ENCODE assay signal across 46 mouse cellular contexts in genomic region chr11:62955776-62956175, GRCm38 (mm10). TPM values are rescaled to one million over a fixed set of nuclear protein-coding genes. Genes with fewer than 3 reads are reported as not detected.
"Had no signal": no experiment of that assay in that cellular context is flagged by ENCODE, and none has a peak within 500 bp of the region (broad histone marks: within the 10 kb centered on the region; RNA-seq: fewer than 3 reads in every experiment).

No protein-coding gene starts in this region.

- DNase-seq: heart, postnatal 10 days; heart, postnatal 14 days; heart, postnatal 36 days; heart, postnatal 4 days; kidney, adult 11 months; kidney, adult 18-20 months; kidney, adult 2 months; kidney, adult 8-10 months; kidney, adult 9 months; kidney, postnatal 10 days; kidney, postnatal 14 days; kidney, postnatal 25 days; kidney, postnatal 36 days; kidney, postnatal 4 days; layer of hippocampus, adult 9-11 months; layer of hippocampus, postnatal 36 days had no signal

- H3K36me3 ChIP-seq: heart, embryonic 12.5 days; heart, embryonic 13.5 days; heart, embryonic 15.5 days; hindbrain, embryonic 10.5 days; hindbrain, embryonic 12.5 days; hindbrain, embryonic 13.5 days; hindbrain, embryonic 15.5 days; intestine, embryonic 15.5 days; kidney, embryonic 15.5 days had no signal

- H3K27ac ChIP-seq: heart, embryonic 13.5 days; heart, embryonic 15.5 days; hindbrain, embryonic 10.5 days; hindbrain, embryonic 12.5 days; hindbrain, embryonic 13.5 days; hindbrain, embryonic 14.5 days; hindbrain, embryonic 15.5 days; hindbrain, postnatal 0 days; intestine, embryonic 15.5 days; kidney, embryonic 15.5 days; kidney, postnatal 0 days; layer of hippocampus, adult 2 months; left cerebral cortex, adult 2 months had no signal

- H3K9me3 ChIP-seq: heart, embryonic 15.5 days; hindbrain, embryonic 13.5 days; hindbrain, embryonic 15.5 days; intestine, embryonic 15.5 days had no signal

- ATAC-seq: hindbrain, embryonic 16.5 days; hindbrain, postnatal 0 days; inflammation-experienced regulatory T-cells, adult 6 months; intestine, embryonic 15.5 days; intestine, embryonic 16.5 days; intestine, postnatal 0 days had no signal

- H3K4me3 ChIP-seq: heart, embryonic 12.5 days; heart, embryonic 13.5 days; heart, embryonic 15.5 days; hindbrain, embryonic 10.5 days; hindbrain, embryonic 12.5 days; hindbrain, embryonic 13.5 days; hindbrain, embryonic 15.5 days; intestine, embryonic 15.5 days; kidney, embryonic 15.5 days; layer of hippocampus, adult 2 months; left cerebral cortex, adult 2 months had no signal

- H3K4me1 ChIP-seq: heart, embryonic 12.5 days; heart, embryonic 13.5 days; heart, embryonic 15.5 days; hindbrain, embryonic 10.5 days; hindbrain, embryonic 12.5 days; hindbrain, embryonic 13.5 days; hindbrain, embryonic 15.5 days; intestine, embryonic 15.5 days; kidney, embryonic 15.5 days had no signal

- H3K9ac ChIP-seq: heart, embryonic 12.5 days; heart, embryonic 13.5 days; heart, embryonic 15.5 days; hindbrain, embryonic 12.5 days; hindbrain, embryonic 13.5 days; hindbrain, embryonic 14.5 days; hindbrain, embryonic 15.5 days; intestine, embryonic 15.5 days; kidney, embryonic 15.5 days had no signal

- H3K27me3 ChIP-seq: heart, embryonic 12.5 days; heart, embryonic 13.5 days; heart, embryonic 15.5 days; hindbrain, embryonic 12.5 days; hindbrain, embryonic 13.5 days; hindbrain, embryonic 15.5 days; intestine, embryonic 15.5 days; kidney, embryonic 15.5 days had no signal

- H3K4me2 ChIP-seq: heart, embryonic 12.5 days; heart, embryonic 13.5 days; heart, embryonic 15.5 days; hindbrain, embryonic 12.5 days; hindbrain, embryonic 13.5 days; hindbrain, embryonic 14.5 days; hindbrain, embryonic 15.5 days; intestine, embryonic 15.5 days; kidney, embryonic 15.5 days had no signal

RNA-seq across cellular contexts. Expression of gene Cdrt4, which starts 4.8 kb away (rescaled TPM):
- total RNA-seq: heart, postnatal 10 days; heart, postnatal 14 days; heart, postnatal 25 days; heart, postnatal 36 days; hematopoietic stem cell, adult 5-6 weeks; hindbrain, postnatal 0 days; layer of hippocampus, adult 18-20 months; layer of hippocampus, adult 2 months; layer of hippocampus, postnatal 10 days; layer of hippocampus, postnatal 14 days; left cerebral cortex, adult 18-20 months; left cerebral cortex, adult 2 months; left cerebral cortex, adult 8-10 months had no signal
- polyA plus RNA-seq: heart, embryonic 12.5 days; heart, embryonic 13.5 days; heart, embryonic 14.5 days; heart, embryonic 15.5 days; hindbrain, embryonic 11.5 days; hindbrain, embryonic 12.5 days; hindbrain, embryonic 14.5 days; hindbrain, embryonic 15.5 days; inflammation-experienced regulatory T-cells, adult 6 months; intestine, embryonic 15.5 days; intestine, embryonic 16.5 days; intestine, postnatal 0 days; kidney, adult 2 months; kidney, embryonic 14.5 days; kidney, embryonic 15.5 days; kidney, embryonic 16.5 days; large intestine, adult 2 months had no signal
